Mouse (Mus musculus) ES-Bruce4 (cell line): ENCODE measurements around the gene Pdx1.

Source experiments
- CTCF ChIP-seq: IDR thresholded peaks from one replicate; pipeline ENCODE4 v1.8.1; 2011; ENCODE audit warnings: low read depth, low read length
- EP300 ChIP-seq: IDR thresholded peaks from 2 replicates; pipeline ENCODE4 v1.6.1; 2011; ENCODE audit warnings: low read depth, low read length; ENCODE audit not compliant: insufficient read depth
- POLR2A ChIP-seq: IDR thresholded peaks from one replicate; pipeline ENCODE4 v1.8.1; 2011; ENCODE audit warnings: low read length; ENCODE audit not compliant: insufficient read depth

DNA sequence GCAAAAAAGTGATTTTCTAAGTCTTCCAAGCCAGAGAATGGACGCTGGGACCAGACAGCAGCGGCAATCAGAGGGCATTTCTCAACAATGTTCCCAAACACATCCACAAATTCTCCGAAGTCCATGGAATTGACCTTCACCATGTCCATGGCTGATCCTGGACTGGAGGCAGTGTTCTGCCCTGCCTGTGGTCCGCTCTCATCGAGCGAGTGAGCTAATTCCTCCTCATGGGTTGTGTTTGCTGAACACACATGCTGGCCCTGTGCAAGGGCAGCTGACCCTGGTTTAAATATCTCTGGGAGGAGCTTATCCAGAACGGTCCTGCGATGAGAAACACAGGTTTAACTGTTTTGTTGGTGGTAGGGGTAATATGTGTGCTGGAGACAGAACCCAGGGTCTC lies 52.4 kb downstream of the Pdx1 start, which contains the start of gene Urad:
- TF ChIP-seq POLR2A (no peak), CTCF (no peak), EP300 (no peak)
